Mouse (Mus musculus) CH12.LX (cell line): ENCODE data around the gene Nes. TPM values are rescaled to one million over a fixed set of nuclear protein-coding genes. Genes with fewer than 3 reads are reported as not detected.

Experiments
- DNase-seq: peaks from one replicate; pipeline ENCODE4 v3.0.0-alpha.2; 2013; ENCODE audit errors: extremely low read depth
- H3K27ac ChIP-seq: 2 replicates; pipeline ENCODE4 v1.5.1; 2012; ENCODE audit warnings: low read depth, mild to moderate bottlenecking, control low read depth, moderate library complexity; ENCODE audit not compliant: insufficient read depth
- H3K27me3 ChIP-seq: replicated peaks from 2 replicates; pipeline ENCODE3; 2012; ENCODE audit warnings: inconsistent platforms
- H3K36me3 ChIP-seq, 2 experiments: replicated peaks in 1 of 2; 2 replicates each; pipeline versions ENCODE3 to v1.6.1; 2012; ENCODE audit warnings: inconsistent platforms in 1 of 2, low read length in 1 of 2, mild to moderate bottlenecking in 1 of 2, mixed read lengths in 1 of 2, moderate library complexity in 1 of 2; ENCODE audit not compliant: control insufficient read depth in 1 of 2, insufficient read depth in 1 of 2
- H3K4me1 ChIP-seq, 2 experiments: 2 replicates each; pipeline ENCODE4 v1.6.1; 2012; ENCODE audit warnings: inconsistent platforms in 1 of 2, moderate library complexity in 1 of 2; ENCODE audit not compliant: insufficient read depth in 2 of 2, control insufficient read depth in 1 of 2
- H3K4me2 ChIP-seq: 2 replicates; pipeline ENCODE4 v1.6.1; 2012; ENCODE audit warnings: low read depth, mild to moderate bottlenecking, control low read depth; ENCODE audit not compliant: poor library complexity, insufficient read depth, severe bottlenecking
- H3K4me3 ChIP-seq, 3 experiments: fragments of 150-350 bp in 1 of 3; sonication (generic) in 1 of 3; replicated peaks in 1 of 3; 2 replicates each; pipeline versions ENCODE3 to v1.5.1; 2011 to 2012; ENCODE audit warnings: low read depth in 2 of 3, low read length in 2 of 3, mild to moderate bottlenecking in 2 of 3, moderate library complexity in 2 of 3, control low read depth in 1 of 3, improper control_type of control experiment in 1 of 3, inconsistent platforms in 1 of 3, mixed read lengths in 1 of 3; ENCODE audit not compliant: poor library complexity in 1 of 3
- H3K79me2 ChIP-seq: replicated peaks from 2 replicates; pipeline ENCODE4 v1.6.1; 2012; ENCODE audit warnings: mild to moderate bottlenecking, moderate library complexity; ENCODE audit not compliant: control insufficient read depth, poor library complexity, insufficient read depth, severe bottlenecking; ENCODE audit errors: extremely low read depth
- H3K9ac ChIP-seq: 2 replicates; pipeline ENCODE4 v1.6.1; 2012; ENCODE audit warnings: low read depth, mild to moderate bottlenecking, control low read depth, moderate library complexity; ENCODE audit not compliant: insufficient read depth
- H3K9me3 ChIP-seq: replicated peaks from 2 replicates; pipeline ENCODE3; 2012; ENCODE audit warnings: low read length, inconsistent platforms, mixed read lengths
- CHD2 ChIP-seq: IDR thresholded peaks from 2 replicates; pipeline ENCODE4 v1.6.1; 2011; ENCODE audit warnings: low read length, improper control_type of control experiment
- CTCF ChIP-seq, 2 experiments: IDR thresholded peaks in 1 of 2; conservative IDR thresholded peaks in 1 of 2; 2 replicates each; pipeline ENCODE4 v1.5.1; 2011 to 2012; ENCODE audit warnings: low read depth in 2 of 2, low read length in 2 of 2, improper control_type of control experiment in 1 of 2, inconsistent platforms in 1 of 2, mild to moderate bottlenecking in 1 of 2, moderate library complexity in 1 of 2
- E2F4 ChIP-seq: IDR thresholded peaks from 2 replicates; pipeline ENCODE4 v1.6.1; 2011; ENCODE audit warnings: low read depth, low read length, improper control_type of control experiment; ENCODE audit not compliant: insufficient replicate concordance
- ETS1 ChIP-seq: conservative IDR thresholded peaks from 2 replicates; pipeline ENCODE4 v1.6.1; 2012; ENCODE audit warnings: low read depth, mild to moderate bottlenecking, inconsistent platforms, low read length, improper control_type of control experiment, moderate library complexity
- HCFC1 ChIP-seq: IDR thresholded peaks from 2 replicates; pipeline ENCODE4 v1.6.1; 2012; ENCODE audit warnings: low read depth, mild to moderate bottlenecking, inconsistent platforms, low read length, improper control_type of control experiment
- MAX ChIP-seq: IDR thresholded peaks from 2 replicates; pipeline ENCODE4 v1.6.1; 2011; ENCODE audit warnings: low read length, improper control_type of control experiment
- MYC ChIP-seq: IDR thresholded peaks from 2 replicates; pipeline ENCODE4 v1.6.1; 2011; ENCODE audit warnings: low read depth, mild to moderate bottlenecking, improper control_type of control experiment, low read length
- NELFE ChIP-seq: IDR thresholded peaks from 2 replicates; pipeline ENCODE4 v1.6.1; 2011; ENCODE audit warnings: low read depth, low read length, improper control_type of control experiment
- NRF1 ChIP-seq: IDR thresholded peaks from 2 replicates; pipeline ENCODE4 v1.6.1; 2014; ENCODE audit warnings: low read depth, mild to moderate bottlenecking, inconsistent platforms, low read length, improper control_type of control experiment, moderate library complexity
- POLR2AphosphoS2 ChIP-seq: IDR thresholded peaks from 2 replicates; pipeline ENCODE4 v1.6.1; 2011; ENCODE audit warnings: low read depth, low read length, improper control_type of control experiment
- SMC3 ChIP-seq: IDR thresholded peaks from 2 replicates; pipeline ENCODE4 v1.6.1; 2011; ENCODE audit warnings: low read depth, low read length, improper control_type of control experiment
- TCF12 ChIP-seq: IDR thresholded peaks from 2 replicates; pipeline ENCODE4 v1.6.1; 2014; ENCODE audit warnings: low read depth, mild to moderate bottlenecking, inconsistent platforms, low read length, improper control_type of control experiment
- UBTF ChIP-seq: IDR thresholded peaks from 2 replicates; pipeline ENCODE4 v1.6.1; 2012; ENCODE audit warnings: low read depth, mild to moderate bottlenecking, inconsistent platforms, low read length, improper control_type of control experiment, moderate library complexity
- ZKSCAN1 ChIP-seq: IDR thresholded peaks from 2 replicates; pipeline ENCODE4 v1.6.1; 2012; ENCODE audit warnings: low read depth, inconsistent platforms, low read length, improper control_type of control experiment, borderline replicate concordance
- ZMIZ1 ChIP-seq: IDR thresholded peaks from 2 replicates; pipeline ENCODE4 v1.6.1; 2012; ENCODE audit warnings: low read depth, mild to moderate bottlenecking, inconsistent platforms, low read length, improper control_type of control experiment
- ZNF384 ChIP-seq: IDR thresholded peaks from 2 replicates; pipeline ENCODE4 v1.6.1; 2012; ENCODE audit warnings: low read depth, low read length, improper control_type of control experiment, inconsistent platforms
- dilution Hi-C: fragments of 300-500 bp; cut with MboI; formaldehyde crosslinking; loops from 2 replicates; pipeline ENCODE4 v1.14.3; 2020; ENCODE audit warnings: low sequenced_read_pairs; ENCODE audit not compliant: extremely low pct_unique_long_range_greater_than_20kb, extremely low pct_ligation_motif_present
- in situ Hi-C: fragments of 300-500 bp; cut with MboI; formaldehyde crosslinking; loops from 3 replicates; pipeline ENCODE4 v1.14.3; 2019; ENCODE audit warnings: low sequenced_read_pairs, low pct_ligation_motif_present, low pct_unique_long_range_greater_than_20kb, mixed read lengths
- polyA plus RNA-seq: library from polyadenylated mRNA; unstranded; fragments of >175 nt; gene quantifications from 2 replicates; pipeline ENCODE4 v1.2.1, GENCODE M21; 2012; ENCODE audit warnings: low read depth; ENCODE audit not compliant: insufficient read length
- total RNA-seq, 2 experiments: library from RNA; depleted of rRNA; stranded (reverse); fragments of 300-350 nt in 1 of 2; fragments of >200 nt in 1 of 2; gene quantifications; 2 replicates each; pipeline ENCODE4 v1.2.3; 2012 to 2014

The Nes gene
- total and polyA plus RNA-seq, 3 experiments, result 0.04 TPM; not detected in 1

- Histone ChIP-seq H3K36me3 (peaks cover 41 to 73% of the 10 kb centered on the region in 2 experiments), H3K9ac (no peak overlapping the region), H3K9me3 (no peaks in the 10 kb centered on the region), H3K79me2 (no peaks in the 10 kb centered on the region), H3K4me1 (no peaks in the 10 kb centered on the region), H3K27ac (no peak overlapping the region), H3K27me3 (no peaks in the 10 kb centered on the region), H3K4me2 (no peak overlapping the region), H3K4me3 (no peak overlapping the region)
- dilution Hi-C loops, result no loop called here
- in situ Hi-C loops, result loop anchor here (5.0 kb wide), 1 partner anchor 34 kb away; no protein-coding TSS in a partner anchor
- TF ChIP-seq NRF1 (no peak), MYC (no peak), E2F4 (no peak), MAX (no peak), SMC3 (no peak), HCFC1 (no peak), ZNF384 (no peak), CTCF (conservative IDR thresholded peaks at IDR 0.05 in 1 of 2, IDR thresholded peaks at IDR 0.05 in 1 of 2; ENCODE audit: low read depth in 2 of 2, low read length in 2 of 2) (no peak), NELFE (no peak), ETS1 (no peak), UBTF (no peak)
- DNase-seq, result no peak
These were observed 27.3 kb upstream of the Nes start for GRCm38 (mm10) chr3:87943586-87943985.

GRCm38 (mm10) chr3:87944838-87945600 lies 25.9 kb upstream of the Nes start:
- DNase-seq, result no peak
- TF ChIP-seq HCFC1, result no peak
- no peak for TF ChIP-seq POLR2AphosphoS2
- no peak for TF ChIP-seq TCF12
- no peak for TF ChIP-seq ETS1
- TF ChIP-seq CHD2, result no peak
- TF ChIP-seq ZKSCAN1, result no peak
- TF ChIP-seq MAX, result no peak
- TF ChIP-seq ZMIZ1, result no peak
- Histone ChIP-seq H3K4me3 (no peak overlapping the region), H3K79me2 (no peaks in the 10 kb centered on the region), H3K4me2 (no peak overlapping the region), H3K9ac (no peak overlapping the region), H3K4me1 (no peaks in the 10 kb centered on the region), H3K27ac (no peak overlapping the region), H3K27me3 (no peaks in the 10 kb centered on the region), H3K36me3 (peaks cover 29 to 58% of the 10 kb centered on the region in 2 experiments), H3K9me3 (no peaks in the 10 kb centered on the region)
- in situ Hi-C loops, result loop anchor here (5.0 kb wide), 1 partner anchor 32 kb away; no protein-coding TSS in a partner anchor
- dilution Hi-C loops, result no loop called here
